Mouse (Mus musculus): Measurements from ENCODE around the gene Kpna7. TPM values are rescaled to one million over a fixed set of nuclear protein-coding genes. Genes with fewer than 3 reads are reported as not detected.
"Not testable (repeated sequence)": the region's sequence is repeated elsewhere in the genome, so short reads cannot be mapped to it uniquely, and the experiment has no call there.

Kpna7 gene
- polyA plus RNA-seq, 1 experiment from 2014 or later: not detected

DNA sequence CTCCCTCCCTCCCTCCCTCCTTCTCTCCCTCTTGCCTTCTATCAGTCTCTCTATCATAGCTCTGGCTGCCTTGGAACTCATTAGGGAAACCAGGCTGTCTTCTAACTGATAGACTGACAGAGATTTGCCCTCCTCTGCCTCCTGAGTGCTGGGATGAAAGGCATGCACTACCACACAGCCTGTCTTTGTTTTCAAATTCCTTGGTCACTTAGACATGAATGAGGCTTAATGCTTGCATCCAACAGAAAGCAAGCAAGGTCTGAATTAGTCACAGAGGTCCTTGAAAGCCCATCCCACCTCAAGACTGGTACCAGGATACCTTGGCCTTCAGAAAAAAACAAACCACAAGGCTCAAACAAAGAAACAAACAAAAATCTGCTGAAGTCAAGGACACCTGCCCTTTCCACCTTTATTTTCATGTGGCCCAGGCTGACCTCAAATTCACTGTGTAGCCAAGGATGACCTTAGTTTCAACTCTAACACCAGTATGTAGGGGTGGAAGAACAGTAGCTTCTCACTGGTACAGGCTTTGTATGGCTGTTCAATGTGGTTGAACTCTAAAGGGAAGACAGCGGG, 19.0 kb downstream of the Kpna7 start:
- no peaks in the 10 kb centered on the region for H3K36me3 ChIP-seq
- no peaks in the 10 kb centered on the region for H3K27me3 ChIP-seq
- no peaks in the 10 kb centered on the region for H3K4me1 ChIP-seq (replicated peaks)
- no peaks in the 10 kb centered on the region for H3K9me3 ChIP-seq
- no peak for ATAC-seq
- H3K27ac ChIP-seq: no peak overlapping the region
- no peak overlapping the region for H3K4me2 ChIP-seq (replicated peaks)
- H3K4me3 ChIP-seq (replicated peaks): no peak overlapping the region
- no peak overlapping the region for H3K9ac ChIP-seq (replicated peaks)
- 88% methylated on average over 1 of the region's 1 CpGs for WGBS

DNA sequence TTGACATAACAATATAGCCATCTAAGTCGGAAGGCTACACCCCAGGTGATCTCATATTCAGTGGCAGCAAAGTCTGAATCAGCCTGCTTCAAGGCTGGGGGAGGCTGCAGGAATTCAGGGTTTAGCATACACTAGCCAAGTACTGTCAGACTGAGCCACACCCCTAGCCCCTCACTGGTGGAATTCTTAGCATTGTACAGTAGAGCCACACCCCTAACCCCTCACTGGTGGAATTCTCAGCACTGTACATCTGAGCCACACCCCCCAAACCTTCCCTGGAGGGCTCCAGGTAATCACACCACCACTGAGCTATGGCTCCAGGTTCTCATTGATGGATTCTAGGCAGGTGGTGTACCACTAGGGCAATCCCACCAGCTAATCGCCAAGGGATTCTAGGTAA, 24.3 kb downstream of the Kpna7 start:
- H3K36me3 ChIP-seq: no peaks in the 10 kb centered on the region
- H3K4me1 ChIP-seq (replicated peaks): no peaks in the 10 kb centered on the region
- ATAC-seq: no peak
- H3K9me3 ChIP-seq: no peaks in the 10 kb centered on the region
- no peak overlapping the region for H3K27ac ChIP-seq
- 79% methylated on average over 2 of the region's 2 CpGs for WGBS
- no peaks in the 10 kb centered on the region for H3K27me3 ChIP-seq
- H3K4me3 ChIP-seq (replicated peaks): no peak overlapping the region
- H3K4me2 ChIP-seq (replicated peaks): no peak overlapping the region
- no peak overlapping the region for H3K9ac ChIP-seq (replicated peaks)

DNA sequence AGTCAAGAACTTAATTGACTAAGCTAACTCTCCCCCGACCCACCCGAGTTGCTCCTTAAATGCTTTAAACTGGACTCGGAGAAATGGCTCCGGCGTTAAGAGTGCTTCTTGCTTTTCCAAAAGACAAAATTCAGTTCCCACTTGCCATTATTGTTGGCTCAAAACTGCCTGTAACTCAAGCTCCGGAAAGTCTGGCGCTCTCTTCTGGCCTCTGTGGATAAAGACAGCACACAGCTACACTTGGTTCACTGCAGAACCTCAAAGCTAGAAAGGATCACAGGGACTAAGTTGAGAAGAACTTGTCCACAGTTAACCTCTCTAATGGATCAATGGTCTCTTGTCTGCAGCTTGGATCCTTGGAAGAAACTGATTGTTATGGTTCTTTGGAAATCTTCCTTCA, 25.1 kb downstream of the Kpna7 start:
- no peaks in the 10 kb centered on the region for H3K27me3 ChIP-seq
- H3K4me1 ChIP-seq (replicated peaks): no peaks in the 10 kb centered on the region
- no peak for ATAC-seq
- H3K27ac ChIP-seq: no peak overlapping the region
- no peak overlapping the region for H3K4me2 ChIP-seq (replicated peaks)
- H3K9ac ChIP-seq (replicated peaks): no peak overlapping the region
- no peaks in the 10 kb centered on the region for H3K36me3 ChIP-seq
- H3K9me3 ChIP-seq: no peaks in the 10 kb centered on the region
- WGBS: 91% methylated on average over 7 of the region's 7 CpGs
- H3K4me3 ChIP-seq (replicated peaks): no peak overlapping the region

GRCm38 (mm10) chr5:145057907-145058306, 25.9 kb downstream of the Kpna7 start:
- Histone ChIP-seq H3K4me2 (replicated peaks) (no peak overlapping the region), H3K27ac (no peak overlapping the region), H3K9ac (replicated peaks) (no peak overlapping the region), H3K4me1 (replicated peaks) (no peaks in the 10 kb centered on the region), H3K36me3 (no peaks in the 10 kb centered on the region), H3K4me3 (replicated peaks) (no peak overlapping the region), H3K9me3 (no peaks in the 10 kb centered on the region), H3K27me3 (no peaks in the 10 kb centered on the region)
- WGBS: 75% methylated on average over 8 of the region's 8 CpGs
- no peak for ATAC-seq

- not testable (repeated sequence) for H3K4me2 ChIP-seq (replicated peaks); H3K4me1 ChIP-seq (replicated peaks); ATAC-seq; H3K36me3 ChIP-seq; H3K9me3 ChIP-seq; H3K27me3 ChIP-seq; H3K4me3 ChIP-seq (replicated peaks); H3K9ac ChIP-seq (replicated peaks); H3K27ac ChIP-seq
- 89% methylated on average over 3 of the region's 3 CpGs for WGBS
Observed at GRCm38 (mm10) chr5:145054187-145054586, 29.6 kb downstream of the Kpna7 start.

DNA sequence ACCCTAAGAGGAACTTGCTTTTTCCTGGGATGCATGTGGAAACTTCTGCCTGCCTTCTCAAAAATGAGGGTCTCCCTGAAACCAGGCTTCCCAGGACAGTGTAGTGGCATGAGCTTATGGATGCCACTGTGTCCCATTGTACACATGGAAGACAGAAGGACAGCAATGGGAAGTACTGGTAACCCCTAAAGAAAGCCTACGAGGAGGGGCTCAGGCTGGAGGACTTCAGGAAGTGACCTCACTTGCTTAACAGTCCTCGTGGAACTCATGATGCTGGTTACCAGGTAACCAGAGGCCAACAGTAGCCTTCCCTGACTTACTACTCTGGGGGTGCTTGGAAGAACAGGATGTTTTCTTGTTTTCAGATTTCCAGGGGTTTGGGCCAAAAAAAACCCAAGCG, 41.1 kb downstream of the Kpna7 start, which contains the start of gene 1700018F24Rik:
Gene 1700018F24Rik, plus strand, starts transcription at position 301 of the 400 bp plus-strand sequence.
- not testable (repeated sequence) for H3K4me2 ChIP-seq (replicated peaks); H3K9me3 ChIP-seq; H3K4me1 ChIP-seq (replicated peaks); ATAC-seq; H3K27ac ChIP-seq; H3K4me3 ChIP-seq (replicated peaks); H3K27me3 ChIP-seq; H3K9ac ChIP-seq (replicated peaks); H3K36me3 ChIP-seq
- WGBS: 75% methylated on average over 3 of the region's 3 CpGs

DNA sequence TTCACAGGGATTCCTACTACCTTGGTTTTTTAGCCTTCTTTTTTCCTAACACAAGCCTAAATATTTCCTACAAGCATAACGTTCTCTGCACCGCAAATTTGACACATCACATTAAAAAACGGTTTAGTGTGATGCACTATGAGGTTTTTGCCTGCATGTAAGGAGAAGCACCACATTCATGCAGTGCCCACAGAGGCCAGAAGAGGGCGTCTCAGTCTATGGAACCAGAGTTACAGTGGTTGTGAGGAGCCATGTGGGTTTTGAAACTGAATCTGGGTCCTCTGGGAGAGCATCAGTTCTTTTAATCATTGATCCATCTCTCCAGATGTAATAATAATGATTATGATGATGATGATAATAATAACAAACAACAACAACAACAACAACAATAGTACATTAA, 42.2 kb downstream of the Kpna7 start:
- H3K4me2 ChIP-seq (replicated peaks): no peak overlapping the region
- ATAC-seq: no peak
- no peaks in the 10 kb centered on the region for H3K9me3 ChIP-seq
- H3K9ac ChIP-seq (replicated peaks): no peak overlapping the region
- no peak overlapping the region for H3K4me3 ChIP-seq (replicated peaks)
- 50% methylated on average over 4 of the region's 4 CpGs for WGBS
- H3K27me3 ChIP-seq: no peaks in the 10 kb centered on the region
- no peaks in the 10 kb centered on the region for H3K36me3 ChIP-seq
- no peak overlapping the region for H3K27ac ChIP-seq
- no peaks in the 10 kb centered on the region for H3K4me1 ChIP-seq (replicated peaks)

DNA sequence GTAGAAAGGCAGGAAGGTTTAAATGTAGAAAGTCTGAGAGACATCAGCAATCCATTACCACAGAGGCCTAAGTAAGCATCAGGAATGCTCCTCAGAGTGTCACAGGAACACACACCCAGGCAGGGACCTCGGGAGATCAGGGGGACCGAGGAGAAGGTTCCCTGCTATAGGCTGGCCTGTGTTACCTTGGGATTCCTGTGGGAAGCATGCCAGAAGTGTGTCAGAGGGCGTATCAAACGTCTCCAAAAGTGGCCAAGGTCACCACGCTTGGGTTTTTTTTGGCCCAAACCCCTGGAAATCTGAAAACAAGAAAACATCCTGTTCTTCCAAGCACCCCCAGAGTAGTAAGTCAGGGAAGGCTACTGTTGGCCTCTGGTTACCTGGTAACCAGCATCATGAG, 51.4 kb downstream of the Kpna7 start, which contains the start of gene Gm4871:
Gene Gm4871, minus strand, starts transcription at position 364 of the 400 bp plus-strand sequence.
- H3K27ac ChIP-seq; H3K36me3 ChIP-seq; ATAC-seq; H3K4me2 ChIP-seq (replicated peaks); H3K9me3 ChIP-seq; H3K4me1 ChIP-seq (replicated peaks); H3K4me3 ChIP-seq (replicated peaks); H3K27me3 ChIP-seq; H3K9ac ChIP-seq (replicated peaks): not testable (repeated sequence)
- 79% methylated on average over 5 of the region's 5 CpGs for WGBS

DNA sequence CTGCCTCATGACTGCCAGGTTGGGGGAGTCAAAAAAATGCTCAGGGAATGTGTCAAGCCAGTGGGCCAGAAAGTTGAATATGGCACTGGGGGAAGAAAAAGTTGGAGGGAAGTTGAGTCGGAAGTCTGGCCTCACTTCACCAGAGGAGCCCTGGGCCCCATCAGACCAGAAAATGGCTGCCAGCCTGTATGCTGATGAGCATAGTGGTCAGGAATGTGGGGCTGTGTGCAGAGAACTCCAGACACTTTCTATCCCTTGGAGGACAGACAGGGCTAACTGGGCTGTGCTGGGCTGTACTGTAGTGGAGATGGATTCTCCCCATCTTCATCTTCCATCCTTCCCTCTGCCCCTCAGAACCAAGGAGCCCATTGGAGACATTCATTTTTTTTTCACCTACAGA, 53.4 kb downstream of the Kpna7 start:
- H3K4me3 ChIP-seq (replicated peaks); H3K9ac ChIP-seq (replicated peaks); H3K4me2 ChIP-seq (replicated peaks); H3K27me3 ChIP-seq; H3K4me1 ChIP-seq (replicated peaks); H3K9me3 ChIP-seq; H3K27ac ChIP-seq; H3K36me3 ChIP-seq; ATAC-seq: not testable (repeated sequence)
- 94% methylated on average over 1 of the region's 1 CpGs for WGBS

DNA sequence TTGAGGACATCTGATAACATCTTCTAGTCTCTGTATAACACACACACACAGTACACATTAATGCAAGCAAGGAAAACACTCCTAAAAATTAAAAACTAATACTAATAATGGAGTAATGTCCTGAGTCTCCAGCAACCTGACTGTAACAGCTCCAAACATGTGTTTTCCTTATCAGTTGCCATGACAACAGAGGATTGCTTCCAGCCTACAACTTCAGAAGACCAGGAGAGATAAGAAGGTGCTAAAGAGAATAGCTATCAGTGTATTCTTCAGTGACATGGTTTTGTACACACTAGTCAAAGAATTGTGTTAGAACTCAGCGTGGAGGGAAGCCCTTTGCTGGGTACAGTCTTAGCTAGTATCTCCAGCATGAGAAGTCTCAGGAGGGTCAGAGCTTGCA, 63.1 kb downstream of the Kpna7 start:
- 84% methylated on average over 1 of the region's 1 CpGs for WGBS
- ATAC-seq; H3K4me3 ChIP-seq (replicated peaks); H3K27me3 ChIP-seq; H3K4me2 ChIP-seq (replicated peaks); H3K27ac ChIP-seq; H3K9me3 ChIP-seq; H3K36me3 ChIP-seq; H3K4me1 ChIP-seq (replicated peaks); H3K9ac ChIP-seq (replicated peaks): not testable (repeated sequence)

GRCm38 (mm10) chr5:145020254-145020653, 63.6 kb downstream of the Kpna7 start:
- not testable (repeated sequence) for ATAC-seq; H3K9ac ChIP-seq (replicated peaks); H3K4me2 ChIP-seq (replicated peaks); H3K9me3 ChIP-seq; H3K27me3 ChIP-seq; H3K4me3 ChIP-seq (replicated peaks); H3K4me1 ChIP-seq (replicated peaks); H3K36me3 ChIP-seq; H3K27ac ChIP-seq
- WGBS: 64% methylated on average over 1 of the region's 1 CpGs

- H3K4me3 ChIP-seq (replicated peaks); H3K4me2 ChIP-seq (replicated peaks); H3K9me3 ChIP-seq; H3K36me3 ChIP-seq; H3K27ac ChIP-seq; H3K27me3 ChIP-seq; ATAC-seq; H3K9ac ChIP-seq (replicated peaks); H3K4me1 ChIP-seq (replicated peaks): not testable (repeated sequence)
- 29% methylated on average over 2 of the region's 2 CpGs for WGBS
Observed at GRCm38 (mm10) chr5:145016761-145017160, 67.1 kb downstream of the Kpna7 start.

GRCm38 (mm10) chr5:145014278-145014677, 69.6 kb downstream of the Kpna7 start:
- WGBS: 70% methylated on average over 1 of the region's 1 CpGs
- no peak overlapping the region for H3K27ac ChIP-seq
- no peaks in the 10 kb centered on the region for H3K4me1 ChIP-seq (replicated peaks)
- H3K9ac ChIP-seq (replicated peaks): no peak overlapping the region
- H3K4me2 ChIP-seq (replicated peaks): no peak overlapping the region
- H3K4me3 ChIP-seq (replicated peaks): no peak overlapping the region
- no peaks in the 10 kb centered on the region for H3K9me3 ChIP-seq
- no peaks in the 10 kb centered on the region for H3K36me3 ChIP-seq
- H3K27me3 ChIP-seq: no peaks in the 10 kb centered on the region
- ATAC-seq: no peak
